Mouse (Mus musculus) right cerebral cortex, postnatal 25 days (tissue): Measurements from ENCODE around the gene Traf1.

Source experiments
- DNase-seq: peaks from one replicate; pipeline ENCODE4 v3.0.0; 2022

The Traf1 gene

GRCm38 (mm10) chr2:34899682-34900081, 61.9 kb downstream of the Traf1 start:
- no peak for DNase-seq

GRCm38 (mm10) chr2:34897820-34898219, 63.8 kb downstream of the Traf1 start:
- no peak for DNase-seq

GRCm38 (mm10) chr2:34896821-34897460, 64.6 kb downstream of the Traf1 start:
- no peak for DNase-seq

GRCm38 (mm10) chr2:34895503-34896113, 66.0 kb downstream of the Traf1 start:
- DNase-seq, result no peak

GRCm38 (mm10) chr2:34893950-34894349, 67.6 kb downstream of the Traf1 start:
- DNase-seq, result no peak
